Mouse (Mus musculus) CD8-positive naive resting alpha-beta T cell, adult 2 months (primary cell): ENCODE measurements around the gene Zbtb7b.

ENCODE experiments used
- DNase-seq, 2 experiments: peaks; one replicate each; pipeline ENCODE4 v3.0.0; 2022; ENCODE audit warnings: low read depth in 2 of 2, low spot score in 2 of 2

The Zbtb7b gene

DNA sequence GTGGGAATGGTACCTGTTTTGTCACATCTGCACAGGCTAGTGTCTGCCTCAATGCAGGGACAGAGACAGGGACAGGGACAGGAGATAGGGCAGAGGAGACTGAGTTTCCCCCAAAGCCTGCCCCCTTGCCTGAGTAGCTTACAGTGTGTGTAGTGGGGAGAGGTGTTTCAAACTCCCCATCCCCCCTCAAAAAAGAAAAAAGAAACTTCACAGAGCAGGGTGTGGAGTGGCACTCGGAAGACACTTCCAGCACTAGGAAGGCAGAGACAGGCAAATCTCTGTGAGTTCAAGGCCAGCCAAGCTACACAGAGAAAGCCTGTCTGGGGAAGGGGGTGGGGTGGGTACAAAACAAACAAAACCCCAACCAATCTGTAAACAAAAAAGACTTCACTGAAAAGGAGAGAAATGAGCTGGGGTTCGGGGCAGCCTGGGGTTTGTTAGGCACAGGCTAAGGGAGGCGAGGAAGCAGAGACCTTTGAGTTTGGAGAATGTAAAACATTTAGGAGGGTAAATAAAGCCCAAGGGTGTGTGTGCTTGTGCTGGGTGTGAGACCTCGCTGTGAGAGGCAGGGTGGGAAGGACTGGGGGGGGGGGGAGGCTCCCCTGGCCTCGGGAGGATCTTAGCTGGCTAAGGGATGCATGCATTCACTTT is 20.9 kb downstream of the Zbtb7b start:
- DNase-seq, result no peak

DNA sequence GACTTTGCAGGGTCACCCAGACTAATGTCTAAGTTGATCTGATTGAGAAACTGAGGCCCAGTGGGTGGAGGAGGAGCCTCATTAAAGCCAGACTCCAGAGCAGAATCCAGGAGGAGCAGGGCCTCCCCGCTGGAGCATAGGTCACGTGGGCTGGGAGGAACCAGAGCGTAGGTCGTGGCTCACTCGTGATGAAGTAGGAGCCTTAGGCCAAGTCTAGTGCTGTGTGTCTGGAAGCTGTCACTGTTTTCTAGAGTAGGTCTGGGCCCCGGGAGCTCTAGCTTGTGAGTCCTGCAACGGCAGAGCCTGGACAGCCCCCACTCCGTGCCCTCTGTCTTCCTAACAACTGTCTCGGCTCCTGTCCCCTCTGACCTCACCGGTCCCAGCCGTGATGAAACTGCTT is 27.2 kb downstream of the Zbtb7b start:
- DNase-seq, result no peak

DNA sequence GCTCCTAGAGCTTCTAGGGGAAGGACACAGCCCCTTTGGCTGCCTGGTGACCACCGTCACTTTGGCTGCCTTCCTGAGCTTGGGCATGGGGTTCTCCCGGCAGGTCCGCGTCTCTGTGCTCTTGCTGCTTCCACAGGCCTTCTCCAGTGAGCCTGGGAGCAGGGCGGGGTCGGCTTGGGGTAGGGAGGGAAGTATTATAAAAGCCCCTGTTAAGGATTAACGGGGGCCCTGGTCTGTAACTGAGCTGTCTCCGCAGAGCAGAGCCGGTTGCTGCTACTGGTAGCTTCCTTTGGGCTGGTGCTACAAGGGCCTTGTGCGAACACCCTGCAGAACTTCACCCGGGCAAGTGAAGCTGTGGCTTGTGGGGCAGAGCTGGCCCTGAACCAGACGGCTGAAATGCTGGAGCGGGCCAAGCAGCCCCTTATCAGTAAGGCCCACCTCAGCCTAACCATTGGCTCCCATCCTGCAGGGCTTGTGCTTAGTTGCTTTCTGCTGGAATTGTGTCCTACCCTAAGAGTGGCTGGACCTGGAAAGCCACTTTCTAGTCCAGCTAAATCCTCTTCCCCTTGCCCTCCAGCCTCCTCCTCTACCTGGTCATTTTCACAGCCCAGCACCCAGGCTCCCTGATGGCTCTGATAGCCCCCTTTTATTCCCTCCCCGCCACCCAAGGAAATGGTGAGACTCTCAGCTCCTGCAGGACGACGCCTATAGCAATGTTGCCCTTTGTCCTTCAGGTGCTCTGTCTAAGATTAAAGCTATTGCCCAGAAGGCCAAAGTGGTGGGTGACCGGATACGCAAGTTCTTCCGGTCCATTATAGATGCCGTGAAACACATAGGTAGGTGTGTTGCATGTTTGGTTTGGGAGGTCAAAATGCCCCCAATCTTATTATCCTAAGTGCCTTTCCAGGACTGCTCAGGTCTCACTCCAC is 28.8 kb downstream of the Zbtb7b start:
- no peak for DNase-seq

DNA sequence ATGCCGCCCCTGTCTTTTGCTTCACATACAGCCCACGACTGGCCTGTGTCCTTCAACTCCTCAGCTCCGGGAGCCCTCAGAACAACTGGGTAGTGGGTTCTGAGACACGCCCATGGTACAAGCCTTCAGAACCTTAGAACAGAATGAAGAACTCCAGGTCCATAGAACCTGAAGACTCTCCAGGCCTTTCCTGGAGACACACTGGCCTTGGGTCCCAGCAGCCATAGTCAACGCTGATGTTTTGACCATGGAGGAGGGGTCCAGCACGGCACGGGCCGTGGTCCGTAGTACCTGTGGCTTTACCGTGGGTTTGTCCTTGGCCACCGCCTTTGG is 29.5 kb downstream of the Zbtb7b start, which contains the start of gene Dcst1:
TSS of gene Dcst1 (minus strand) at position 101 of the 333 bp plus-strand sequence.
- DNase-seq, result no peak

DNA sequence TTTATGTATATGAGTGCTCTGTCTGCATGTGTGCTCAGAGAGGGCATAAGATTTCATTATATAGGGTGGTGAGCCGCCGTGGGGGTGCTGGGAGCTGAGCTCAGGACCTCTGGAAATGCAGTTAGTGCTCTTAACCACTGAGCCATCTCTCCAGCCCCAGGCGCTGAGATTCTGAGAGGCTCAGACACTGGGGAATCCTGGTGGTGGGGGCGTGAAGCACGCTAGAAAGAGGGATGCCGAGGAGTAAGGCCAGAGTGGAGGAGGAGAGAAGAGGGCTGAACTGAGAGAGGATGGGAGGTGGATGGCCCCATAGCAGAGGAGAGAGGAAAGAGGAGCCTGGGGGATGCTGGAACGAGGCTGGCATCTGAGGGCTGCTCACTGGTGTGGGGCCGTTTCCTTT is 29.9 kb downstream of the Zbtb7b start:
- DNase-seq, result no peak

DNA sequence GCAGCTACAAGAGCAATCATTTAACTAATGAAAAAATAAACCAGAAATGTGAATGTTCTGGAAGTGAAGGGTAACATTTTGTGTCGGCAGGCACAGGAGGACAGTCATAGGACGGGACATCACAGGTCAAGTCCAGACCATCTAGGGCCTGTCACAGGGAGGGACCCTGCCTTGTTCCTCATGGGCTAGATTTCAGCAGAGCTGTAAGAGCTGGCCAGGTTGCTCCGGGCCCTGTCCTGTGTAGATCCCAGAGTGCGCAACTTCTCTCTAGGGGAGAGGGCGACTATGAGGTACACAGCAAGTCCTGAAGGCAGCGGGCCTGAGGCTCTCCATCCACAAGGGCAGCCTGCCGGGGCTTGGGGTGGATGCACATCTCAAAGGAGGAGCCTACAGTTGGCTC is 32.9 kb downstream of the Zbtb7b start, which contains the start of gene Dcst2:
TSS of gene Dcst2 (plus strand) at position 301 of the 400 bp plus-strand sequence.
- DNase-seq, result no peak

DNA sequence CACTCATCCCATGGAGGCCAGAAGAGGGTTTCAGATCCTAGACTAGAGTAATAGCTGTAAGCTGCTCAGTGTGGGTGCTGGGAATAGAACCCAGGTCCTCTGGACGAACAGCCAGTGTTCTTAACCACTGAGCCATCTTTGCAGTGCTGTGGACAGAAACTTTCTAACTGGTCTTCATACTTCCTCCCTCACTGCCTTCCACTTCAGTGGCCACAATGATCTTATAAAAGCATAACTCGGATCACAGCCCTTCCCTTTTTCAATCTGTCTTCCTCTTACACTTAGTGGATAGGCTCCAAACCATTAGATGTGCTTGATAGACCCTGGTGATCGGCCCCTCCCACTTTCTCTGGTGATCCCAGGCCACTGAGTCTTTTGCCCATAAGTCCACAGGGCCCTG is 34.3 kb downstream of the Zbtb7b start:
- DNase-seq, result no peak

DNA sequence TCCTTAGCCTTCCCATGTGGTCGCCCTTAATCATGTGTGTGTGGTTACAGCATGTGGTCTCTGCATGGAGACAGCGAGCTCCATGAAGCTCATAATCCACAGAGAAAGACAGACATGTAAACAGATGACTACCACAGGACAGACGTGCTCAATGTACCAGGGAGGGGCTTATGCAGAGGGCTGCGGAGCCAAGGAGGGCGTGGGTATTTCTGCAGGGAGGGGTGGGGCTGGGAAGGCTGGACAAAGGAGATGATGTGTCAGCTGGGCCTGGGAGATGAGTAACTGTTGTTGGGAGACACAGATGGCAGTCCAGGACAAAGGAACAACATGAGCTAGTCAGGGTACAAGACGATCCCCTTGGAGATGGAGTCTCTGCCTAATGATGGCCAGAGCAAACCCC is 34.9 kb downstream of the Zbtb7b start:
- no peak for DNase-seq

DNA sequence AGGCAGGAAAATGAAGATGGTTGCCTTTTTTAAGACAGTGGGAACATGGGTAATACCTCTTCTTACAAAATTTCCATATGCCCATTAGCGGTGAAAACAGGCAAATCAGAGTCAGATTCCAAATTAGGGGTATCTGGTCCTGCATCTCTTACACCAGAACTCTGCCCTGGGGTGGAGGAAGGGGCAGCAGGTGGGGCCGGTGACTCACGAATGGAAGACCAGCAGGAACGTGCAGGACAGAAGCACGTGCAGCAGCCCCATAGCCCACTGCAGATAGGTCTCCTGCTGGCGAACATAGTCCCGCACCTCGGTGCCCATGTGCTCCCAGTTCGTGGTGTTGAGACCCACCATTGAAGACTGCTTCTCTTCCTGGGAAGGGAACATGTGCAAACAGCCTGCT is 38.5 kb downstream of the Zbtb7b start:
- DNase-seq, result no peak

DNA sequence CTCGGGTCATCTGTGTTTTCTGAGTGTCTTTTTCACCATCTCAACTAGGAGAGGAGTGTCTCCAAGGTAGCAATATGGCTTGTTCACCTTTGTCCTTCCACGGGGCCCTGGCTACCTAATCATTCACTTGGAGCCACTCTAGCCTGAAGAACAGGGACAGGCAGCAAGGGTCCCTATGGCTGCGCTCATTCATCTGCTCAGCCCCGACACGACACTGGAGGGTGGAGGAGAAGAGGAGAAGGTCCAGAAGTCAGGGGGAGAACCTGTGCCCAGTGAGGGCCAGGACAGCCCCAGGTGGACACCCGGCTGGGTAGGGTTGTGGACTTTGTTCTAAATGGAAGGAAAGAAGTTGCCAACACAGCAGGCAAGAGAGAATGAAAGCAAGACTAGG is 39.1 kb downstream of the Zbtb7b start:
- DNase-seq, result no peak

DNA sequence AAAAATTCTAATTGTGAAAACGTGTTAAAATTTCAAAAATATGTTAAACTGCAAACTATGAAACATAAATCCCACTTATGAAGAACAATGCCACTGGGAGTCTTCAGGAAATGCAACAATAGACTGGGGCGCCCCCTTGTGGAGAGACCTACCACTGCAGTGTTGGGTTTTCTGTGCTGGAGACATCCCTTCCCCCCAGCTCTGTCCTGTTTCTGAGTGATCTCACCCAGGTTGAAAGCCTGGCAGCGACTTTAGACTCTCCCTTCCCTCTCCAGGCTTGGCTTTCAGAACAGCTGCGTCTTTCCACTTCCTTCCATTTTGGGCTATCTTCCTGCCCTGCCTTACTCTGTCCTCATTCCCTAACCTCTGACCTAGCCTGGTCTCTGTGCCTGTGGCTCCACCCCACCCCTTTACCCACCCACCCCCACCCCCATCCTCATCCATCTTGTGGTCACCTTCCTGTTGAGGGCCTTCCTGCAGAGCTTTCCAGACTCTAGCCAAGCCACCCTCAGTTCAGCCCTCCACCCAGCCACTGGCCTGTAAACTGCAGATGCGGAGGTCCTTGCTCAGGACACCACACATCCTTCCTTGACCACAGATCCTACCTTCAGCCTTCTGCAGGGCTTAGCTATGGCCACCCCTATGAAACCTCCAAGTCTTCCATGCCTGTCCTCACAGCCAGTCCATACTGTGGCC is 39.6 kb downstream of the Zbtb7b start:
- peak; percentile 76 to 81 for DNase-seq

DNA sequence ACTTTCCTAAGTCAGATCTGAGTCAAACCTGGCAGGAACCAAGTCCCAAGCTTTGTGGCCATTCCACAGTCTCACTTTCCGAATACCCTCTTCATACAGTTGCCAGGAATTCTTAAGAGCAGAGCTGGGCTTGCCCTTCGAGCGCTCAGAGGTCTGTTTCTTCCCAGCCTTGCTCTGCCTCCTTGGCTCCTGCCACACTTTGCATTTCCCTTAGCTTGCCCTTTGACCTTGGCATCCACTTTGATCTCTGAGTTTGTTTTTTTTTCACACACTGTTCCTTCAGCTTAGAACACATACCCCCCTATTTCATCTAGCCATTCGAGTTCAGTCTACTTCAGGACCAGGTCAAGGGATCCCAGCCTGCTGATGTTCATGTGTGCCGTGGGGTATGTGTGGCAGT is 43.3 kb downstream of the Zbtb7b start:
- DNase-seq, result no peak

DNA sequence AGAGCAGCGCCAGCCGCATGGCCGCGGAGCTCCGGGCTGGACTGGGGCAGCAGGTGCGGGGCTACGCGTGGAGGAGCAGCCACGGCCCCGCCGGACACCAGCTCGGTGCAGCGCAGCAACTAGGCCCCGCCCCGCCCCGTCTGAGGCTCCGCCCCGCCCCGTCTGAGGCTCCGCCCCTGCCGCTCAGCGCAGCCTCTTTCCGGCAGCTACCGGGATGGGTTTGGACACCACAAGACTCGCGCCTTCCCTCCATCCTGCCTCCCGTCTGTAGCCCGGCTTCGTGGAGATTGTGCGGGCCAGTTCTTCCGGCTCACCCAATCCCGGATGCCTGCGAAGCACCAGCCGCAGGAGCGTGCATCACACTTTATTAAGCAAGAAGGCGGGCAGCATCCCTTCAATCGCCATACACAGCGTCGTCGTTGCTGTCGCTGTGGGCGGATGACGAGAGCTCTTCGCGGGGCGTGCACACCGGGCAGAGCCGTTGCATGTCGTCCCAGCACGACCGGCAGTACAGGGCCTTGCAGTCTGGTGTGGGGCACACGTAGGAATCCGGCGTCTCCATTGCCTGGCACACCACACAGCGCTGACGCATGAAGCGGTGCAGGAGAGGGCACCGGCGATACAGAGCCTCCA is 44.6 kb downstream of the Zbtb7b start, which contains the start of gene Adam15:
TSS of gene Adam15 (minus strand) at position 128 of the 633 bp plus-strand sequence.
- peak; percentile 73 to 85 for DNase-seq

DNA sequence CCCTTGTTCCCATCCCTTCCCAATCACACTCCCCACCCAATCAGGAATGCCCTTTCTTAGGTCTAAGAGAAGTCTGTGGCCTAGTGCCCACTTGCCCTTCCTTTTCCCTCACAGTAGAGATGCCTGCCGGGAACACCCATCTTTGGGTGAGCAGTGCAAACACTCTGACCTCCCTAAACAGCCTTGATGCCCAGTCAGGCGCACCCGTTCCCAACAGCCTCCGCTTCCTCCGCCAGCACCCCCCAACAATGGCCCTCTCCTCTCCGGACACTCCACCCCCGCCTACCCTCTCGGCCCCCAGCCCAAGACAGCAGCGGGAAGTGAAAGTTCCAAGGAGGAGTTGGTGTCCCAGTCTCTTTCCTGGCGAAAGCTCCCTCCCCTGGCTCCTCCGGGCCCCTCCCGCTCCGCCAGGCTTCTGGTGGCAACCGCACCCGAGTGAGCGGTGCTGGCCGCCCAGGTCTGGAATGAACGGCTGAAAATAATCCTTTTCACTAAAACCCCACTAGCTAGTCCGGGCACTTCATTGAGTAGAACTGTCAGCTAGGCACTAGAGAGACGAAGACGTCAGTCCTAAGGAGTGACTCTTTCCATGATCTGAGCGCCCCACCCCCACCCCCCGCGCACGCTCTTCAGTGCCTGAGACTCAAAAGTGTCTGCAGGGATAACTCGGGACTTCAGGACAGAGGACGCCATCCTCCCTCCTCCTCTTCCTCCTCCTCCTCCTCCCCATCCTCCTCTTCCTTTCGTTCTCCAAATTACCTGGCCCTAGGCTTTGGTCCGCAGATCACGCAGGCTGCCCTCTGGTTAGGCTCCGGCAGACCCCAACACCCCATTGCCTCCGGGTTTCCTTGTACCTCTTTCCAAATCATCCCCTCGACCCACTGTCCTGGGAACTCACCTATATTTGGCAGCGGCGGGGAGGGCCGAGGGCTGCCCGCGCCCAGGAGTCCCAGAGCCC is 45.4 kb downstream of the Zbtb7b start:
- no peak for DNase-seq

DNA sequence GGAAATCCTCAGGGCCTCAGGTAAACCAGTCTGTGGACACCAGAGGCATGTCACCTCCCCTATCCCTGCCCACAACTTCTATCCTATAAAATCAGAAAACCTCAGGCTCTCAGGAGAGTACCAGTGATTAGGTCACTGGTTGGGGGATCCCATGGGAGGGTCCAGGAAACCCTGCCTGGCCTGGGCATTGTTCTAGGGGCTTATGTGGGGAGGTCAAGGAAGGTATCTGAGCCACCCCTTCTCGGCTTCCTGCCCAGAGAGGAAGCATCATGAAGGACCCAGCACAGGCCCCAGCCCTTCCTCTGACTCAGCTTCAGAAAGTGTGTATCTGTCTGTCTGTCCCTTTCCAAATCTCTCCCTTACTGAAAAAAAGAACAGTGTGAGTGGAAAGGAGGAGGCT is 46.7 kb downstream of the Zbtb7b start:
- DNase-seq, result no peak

DNA sequence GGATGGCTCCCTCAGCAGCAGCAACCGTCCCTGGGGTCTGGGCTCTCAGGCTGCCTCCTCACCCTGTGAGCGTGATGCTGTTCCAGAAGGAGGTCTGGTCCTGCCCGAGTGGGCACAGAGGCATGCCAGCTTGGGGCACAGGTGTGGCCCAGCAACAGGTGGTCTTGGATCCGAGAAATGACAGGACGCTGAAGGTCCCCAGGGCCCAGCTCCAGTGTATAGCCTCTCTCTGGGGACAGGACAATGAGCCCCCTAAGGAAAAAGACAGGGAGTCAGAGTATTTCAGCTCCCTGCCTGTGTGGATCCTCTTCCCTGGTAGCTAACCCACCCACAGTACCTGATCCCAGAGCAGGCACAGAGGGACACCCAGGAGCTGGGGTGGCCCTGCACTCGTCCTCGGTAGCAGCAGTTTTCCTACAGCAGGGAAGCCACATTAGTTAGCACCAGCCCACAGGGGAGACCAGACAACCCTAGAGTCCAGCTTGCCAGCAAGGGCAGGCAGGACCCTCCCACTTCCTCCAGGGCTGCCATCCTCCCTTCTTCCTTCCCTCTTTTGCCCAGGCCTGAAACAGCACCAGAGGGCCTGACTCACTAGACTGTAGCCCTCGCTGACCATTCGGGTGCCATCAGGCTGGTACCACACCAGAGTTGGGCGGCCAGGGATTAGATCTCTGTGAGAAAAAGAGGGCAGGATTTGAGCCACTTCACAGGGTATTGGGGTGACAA is 47.6 kb downstream of the Zbtb7b start:
- no peak for DNase-seq

DNA sequence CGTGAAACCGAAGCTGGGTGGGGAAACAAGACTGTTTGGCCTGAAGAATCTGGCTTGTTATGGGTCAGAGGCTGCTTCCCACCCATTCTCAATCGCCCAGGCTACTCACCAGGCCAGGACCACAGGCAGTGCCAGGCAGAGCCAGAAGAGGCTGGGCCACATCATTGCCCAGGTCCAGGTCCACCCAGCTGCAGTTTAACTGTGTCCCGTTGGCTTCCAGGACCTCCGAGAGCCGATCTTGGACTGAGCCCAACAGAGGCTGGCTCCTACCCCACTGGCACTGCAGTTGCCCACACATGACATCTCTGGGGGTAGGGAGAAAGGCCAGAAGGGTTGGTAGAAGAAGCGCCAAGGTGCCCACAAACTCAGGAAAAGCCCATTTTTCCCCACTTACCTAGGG is 51.3 kb downstream of the Zbtb7b start:
- DNase-seq, result no peak

DNA sequence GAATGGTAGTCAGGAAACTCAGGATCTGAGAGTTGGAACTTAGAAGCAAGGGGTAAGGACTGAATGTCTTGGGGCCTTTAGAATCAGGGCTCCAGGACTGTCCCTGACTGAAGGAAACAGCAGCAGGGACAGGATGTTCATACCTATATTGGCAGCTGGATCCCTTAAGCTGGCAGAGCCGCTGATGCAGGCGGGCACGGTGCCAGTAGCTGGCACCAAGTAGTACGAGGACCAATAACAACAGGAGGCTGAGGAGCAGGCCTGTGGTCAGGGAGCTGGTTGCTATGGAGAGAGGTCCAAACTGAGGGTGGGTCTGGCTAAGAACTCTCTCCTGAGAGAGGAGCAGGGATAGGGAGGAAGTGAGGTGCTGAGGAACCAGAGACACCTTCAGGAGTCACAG is 52.8 kb downstream of the Zbtb7b start:
- DNase-seq, result no peak

DNA sequence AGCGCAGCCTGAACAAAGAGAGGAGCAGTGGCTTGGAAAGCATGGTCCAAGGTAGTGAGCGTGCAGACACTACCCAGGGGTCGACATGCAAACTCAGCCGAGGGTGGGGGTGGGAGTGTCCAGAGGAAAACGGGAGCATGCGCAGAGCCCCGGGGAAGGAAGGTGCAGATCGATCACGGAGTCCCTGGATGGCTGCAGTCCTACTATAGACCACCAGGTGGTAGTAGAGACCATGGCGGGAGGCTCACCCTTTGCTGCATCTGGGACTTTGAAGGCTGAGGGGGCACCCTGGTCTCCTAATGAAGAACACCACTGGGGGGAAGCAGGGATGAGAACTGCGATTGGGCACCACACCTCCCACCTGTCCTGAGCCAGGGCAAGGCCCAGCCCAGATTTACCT is 54.1 kb downstream of the Zbtb7b start:
- peak; percentile 69 to 80 for DNase-seq

DNA sequence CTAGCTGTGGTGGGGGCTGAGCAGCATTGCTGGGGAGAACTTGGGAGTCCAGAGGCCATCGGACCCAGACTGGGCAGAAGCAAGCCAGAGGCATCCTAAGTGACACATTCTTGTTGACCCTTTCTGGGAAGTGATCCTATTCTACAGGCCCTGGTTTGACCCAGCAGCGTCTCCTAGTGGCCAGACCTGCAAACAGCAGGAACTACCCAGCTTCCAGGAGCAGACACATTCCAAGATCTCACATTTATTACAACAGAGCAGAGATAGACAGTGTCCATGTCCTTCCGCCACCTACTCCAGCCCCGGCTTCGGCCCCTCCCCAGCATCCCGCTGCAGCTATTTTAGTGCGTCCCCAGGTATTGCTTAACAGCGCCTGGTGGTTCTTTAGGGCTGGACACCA is 55.2 kb downstream of the Zbtb7b start:
- peak in 1 of 2 experiments; percentile 54 for DNase-seq
